Mouse (Mus musculus): ENCODE measurements around the gene Cep70. TPM values are rescaled to one million over a fixed set of nuclear protein-coding genes. Genes with fewer than 3 reads are reported as not detected.

Cep70 gene
- polyA plus RNA-seq, 1 experiment from 2014 or later: 46.8 TPM

- no peaks in the 10 kb centered on the region for H3K27me3 ChIP-seq (replicated peaks; ENCODE audit: low read depth, poor library complexity, severe bottlenecking)
- peak overlapping the region; percentile 94 for H3K27ac ChIP-seq (replicated peaks)
- no peak for DNase-seq (ENCODE audit: low spot score)
- H3K36me3 ChIP-seq (replicated peaks): peaks cover 13% of the 10 kb centered on the region
- H3K4me1 ChIP-seq: peaks cover 10% of the 10 kb centered on the region
- H3K9me3 ChIP-seq: no peaks in the 10 kb centered on the region
- WGBS: 9% methylated on average over 17 of the region's 17 CpGs
- peak overlapping the region; percentile 92 for H3K4me3 ChIP-seq
Measured at GRCm38 (mm10) chr9:99242533-99243189, 506 bp upstream of the Cep70 start.

GRCm38 (mm10) chr9:99243895-99244293 is 727 bp downstream of the Cep70 start:
- Histone ChIP-seq H3K4me3 (peak overlapping the region; percentile 92), H3K4me1 (peaks cover 12% of the 10 kb centered on the region), H3K9me3 (no peaks in the 10 kb centered on the region), H3K27me3 (replicated peaks; ENCODE audit: low read depth, poor library complexity, severe bottlenecking) (no peaks in the 10 kb centered on the region), H3K36me3 (replicated peaks) (peaks cover 24% of the 10 kb centered on the region), H3K27ac (replicated peaks) (peak overlapping the region; percentile 94)
- DNase-seq (ENCODE audit: low spot score): no peak
- WGBS: 2% methylated on average over 10 of the region's 10 CpGs

- DNase-seq (ENCODE audit: low spot score): no peak
- peaks cover 34% of the 10 kb centered on the region for H3K36me3 ChIP-seq (replicated peaks)
- WGBS: 57% methylated on average over 8 of the region's 8 CpGs
- no peaks in the 10 kb centered on the region for H3K9me3 ChIP-seq
- no peak overlapping the region for H3K27ac ChIP-seq (replicated peaks)
- no peak overlapping the region for H3K4me3 ChIP-seq
- peaks cover 7% of the 10 kb centered on the region for H3K4me1 ChIP-seq
- H3K27me3 ChIP-seq (replicated peaks; ENCODE audit: low read depth, poor library complexity, severe bottlenecking): no peaks in the 10 kb centered on the region
Measured at GRCm38 (mm10) chr9:99248304-99248703, 5.1 kb downstream of the Cep70 start.

DNA sequence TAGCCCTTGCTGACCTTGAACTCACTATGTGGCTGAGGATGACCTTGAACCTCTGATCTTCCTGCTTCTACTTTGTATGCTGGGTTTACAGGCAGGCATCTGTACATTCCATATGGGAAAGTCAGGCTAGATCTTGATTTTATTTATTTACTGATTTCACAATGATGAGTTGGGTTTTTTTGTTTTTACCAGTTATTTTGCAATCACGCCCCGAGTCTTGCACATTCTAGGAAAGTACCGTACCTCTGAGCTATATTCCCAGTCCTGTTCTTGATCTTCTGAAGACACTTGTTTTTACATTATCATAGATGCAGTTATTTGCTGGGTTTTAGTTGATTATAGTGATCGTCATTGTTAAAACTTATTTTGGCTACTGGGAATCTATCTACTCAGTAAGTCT is 5.7 kb downstream of the Cep70 start:
- Histone ChIP-seq H3K27me3 (replicated peaks; ENCODE audit: low read depth, poor library complexity, severe bottlenecking) (no peaks in the 10 kb centered on the region), H3K4me3 (no peak overlapping the region), H3K27ac (replicated peaks) (no peak overlapping the region), H3K9me3 (no peaks in the 10 kb centered on the region), H3K4me1 (peaks cover 6% of the 10 kb centered on the region), H3K36me3 (replicated peaks) (peaks cover 37% of the 10 kb centered on the region)
- 97% methylated on average over 4 of the region's 4 CpGs for WGBS
- DNase-seq (ENCODE audit: low spot score): no peak

- peaks cover 62% of the 10 kb centered on the region for H3K36me3 ChIP-seq (replicated peaks)
- H3K9me3 ChIP-seq: no peaks in the 10 kb centered on the region
- no peaks in the 10 kb centered on the region for H3K27me3 ChIP-seq (replicated peaks; ENCODE audit: low read depth, poor library complexity, severe bottlenecking)
- 88% methylated on average over 10 of the region's 10 CpGs for WGBS
- no peak overlapping the region for H3K27ac ChIP-seq (replicated peaks)
- H3K4me1 ChIP-seq: no peaks in the 10 kb centered on the region
- DNase-seq (ENCODE audit: low spot score): no peak
- H3K4me3 ChIP-seq: no peak overlapping the region
Measured at GRCm38 (mm10) chr9:99253861-99254260, 10.7 kb downstream of the Cep70 start.

DNA sequence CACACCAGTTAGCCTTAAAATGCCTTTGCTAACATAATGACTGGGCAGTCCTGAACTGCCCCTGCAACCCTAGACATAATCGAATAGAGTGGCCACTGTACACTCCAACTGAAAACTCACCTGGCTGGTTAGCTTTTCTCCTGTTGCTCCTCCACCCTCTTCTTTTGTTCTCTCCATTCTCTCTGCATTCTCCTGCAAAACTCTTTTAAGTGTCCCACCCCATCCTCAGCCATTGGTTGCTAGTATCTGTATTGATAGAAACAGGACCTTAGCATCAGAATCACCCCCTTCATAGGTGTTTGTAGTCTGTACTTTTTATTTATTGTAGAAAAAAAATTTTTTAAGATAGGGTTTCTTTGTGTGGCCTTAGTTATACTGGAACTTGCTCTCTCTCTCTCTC is 13.0 kb downstream of the Cep70 start:
- 93% methylated on average over 1 of the region's 1 CpGs for WGBS
- H3K27me3 ChIP-seq (replicated peaks; ENCODE audit: low read depth, poor library complexity, severe bottlenecking): no peaks in the 10 kb centered on the region

DNA sequence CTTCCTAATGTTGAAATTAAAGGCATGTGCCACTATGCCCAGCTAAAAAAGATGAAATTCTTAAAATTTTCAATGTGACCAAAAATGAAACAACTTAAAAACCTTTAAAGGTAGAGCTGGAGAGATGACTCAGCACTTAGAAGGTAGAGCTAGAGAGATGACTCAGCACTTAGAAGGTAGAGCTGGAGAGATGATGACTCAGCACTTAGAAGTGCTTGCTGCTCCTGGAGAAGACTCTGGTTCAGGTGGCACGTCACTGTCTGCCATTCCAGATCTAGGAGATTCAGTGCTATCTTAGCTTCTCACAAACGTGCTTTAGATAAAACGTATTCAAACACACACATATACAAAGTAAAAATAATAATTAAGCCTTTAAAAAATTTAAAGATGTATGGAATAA is 13.7 kb downstream of the Cep70 start:
- no peak overlapping the region for H3K27ac ChIP-seq (replicated peaks)
- 94% methylated on average over 3 of the region's 3 CpGs for WGBS
- peaks cover 68% of the 10 kb centered on the region for H3K36me3 ChIP-seq (replicated peaks)
- DNase-seq (ENCODE audit: low spot score): no peak
- no peaks in the 10 kb centered on the region for H3K27me3 ChIP-seq (replicated peaks; ENCODE audit: low read depth, poor library complexity, severe bottlenecking)
- H3K4me3 ChIP-seq: no peak overlapping the region
- H3K4me1 ChIP-seq: no peaks in the 10 kb centered on the region
- no peaks in the 10 kb centered on the region for H3K9me3 ChIP-seq

More for the DNA sequence above, 13.0 kb downstream of the Cep70 start:
- Histone ChIP-seq H3K4me1 (no peaks in the 10 kb centered on the region), H3K4me3 (no peak overlapping the region), H3K9me3 (no peaks in the 10 kb centered on the region), H3K36me3 (replicated peaks) (peaks cover 66% of the 10 kb centered on the region), H3K27ac (replicated peaks) (no peak overlapping the region)
- no peak for DNase-seq (ENCODE audit: low spot score)

DNA sequence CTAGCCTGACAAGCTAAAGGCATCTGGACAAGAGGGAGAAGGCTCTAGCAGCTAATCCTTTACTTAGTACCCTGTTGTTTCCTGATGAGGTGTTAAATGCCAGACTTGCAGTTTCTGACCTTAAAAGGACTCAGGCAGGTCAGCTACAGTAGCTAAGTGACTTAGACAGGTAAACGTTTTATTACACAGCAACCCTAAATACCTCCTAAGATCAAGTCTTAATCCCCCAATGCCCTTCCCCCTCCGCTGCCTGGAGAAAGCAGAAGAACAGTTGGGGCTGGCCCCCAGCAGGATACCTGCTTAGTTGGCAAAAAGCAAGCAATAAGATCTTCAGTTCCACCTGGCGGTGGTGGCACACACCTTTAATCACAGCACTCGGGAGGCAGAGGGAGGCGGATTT is 15.7 kb downstream of the Cep70 start:
- H3K36me3 ChIP-seq (replicated peaks): peaks cover 85% of the 10 kb centered on the region
- no peaks in the 10 kb centered on the region for H3K9me3 ChIP-seq
- no peaks in the 10 kb centered on the region for H3K27me3 ChIP-seq (replicated peaks; ENCODE audit: low read depth, poor library complexity, severe bottlenecking)
- no peak overlapping the region for H3K27ac ChIP-seq (replicated peaks)
- DNase-seq (ENCODE audit: low spot score): no peak
- H3K4me1 ChIP-seq: no peaks in the 10 kb centered on the region
- H3K4me3 ChIP-seq: no peak overlapping the region
- 72% methylated on average over 5 of the region's 5 CpGs for WGBS

- Histone ChIP-seq H3K4me1 (no peaks in the 10 kb centered on the region), H3K9me3 (no peaks in the 10 kb centered on the region), H3K36me3 (replicated peaks) (peaks cover 51% of the 10 kb centered on the region), H3K4me3 (no peak overlapping the region), H3K27me3 (replicated peaks; ENCODE audit: low read depth, poor library complexity, severe bottlenecking) (no peaks in the 10 kb centered on the region), H3K27ac (replicated peaks) (no peak overlapping the region)
- no peak for DNase-seq (ENCODE audit: low spot score)
- WGBS: 90% methylated on average over 5 of the region's 5 CpGs
Measured at GRCm38 (mm10) chr9:99304296-99304695, 61.1 kb downstream of the Cep70 start.

DNA sequence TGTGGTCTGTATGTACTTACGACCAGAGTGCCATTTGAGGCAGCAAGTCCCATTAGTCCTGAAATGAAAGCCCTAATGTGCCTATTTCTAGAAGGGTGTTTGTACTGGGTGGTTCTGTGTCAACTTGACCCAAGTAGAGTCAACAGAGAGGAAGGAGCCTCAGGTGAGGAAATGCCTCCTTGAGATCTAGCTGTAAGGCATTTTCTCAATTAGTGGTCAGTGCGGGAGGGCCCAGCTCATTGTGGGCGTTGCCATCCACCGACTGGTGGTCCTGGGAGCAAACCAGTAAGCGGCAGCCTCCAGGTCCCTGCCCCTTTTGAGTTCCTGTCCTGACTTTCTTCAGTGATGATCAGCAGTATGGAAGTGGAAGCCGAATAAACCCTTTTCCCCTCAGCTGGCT is 63.1 kb downstream of the Cep70 start:
- no peak for DNase-seq (ENCODE audit: low spot score)
- WGBS: 84% methylated on average over 6 of the region's 6 CpGs

DNA sequence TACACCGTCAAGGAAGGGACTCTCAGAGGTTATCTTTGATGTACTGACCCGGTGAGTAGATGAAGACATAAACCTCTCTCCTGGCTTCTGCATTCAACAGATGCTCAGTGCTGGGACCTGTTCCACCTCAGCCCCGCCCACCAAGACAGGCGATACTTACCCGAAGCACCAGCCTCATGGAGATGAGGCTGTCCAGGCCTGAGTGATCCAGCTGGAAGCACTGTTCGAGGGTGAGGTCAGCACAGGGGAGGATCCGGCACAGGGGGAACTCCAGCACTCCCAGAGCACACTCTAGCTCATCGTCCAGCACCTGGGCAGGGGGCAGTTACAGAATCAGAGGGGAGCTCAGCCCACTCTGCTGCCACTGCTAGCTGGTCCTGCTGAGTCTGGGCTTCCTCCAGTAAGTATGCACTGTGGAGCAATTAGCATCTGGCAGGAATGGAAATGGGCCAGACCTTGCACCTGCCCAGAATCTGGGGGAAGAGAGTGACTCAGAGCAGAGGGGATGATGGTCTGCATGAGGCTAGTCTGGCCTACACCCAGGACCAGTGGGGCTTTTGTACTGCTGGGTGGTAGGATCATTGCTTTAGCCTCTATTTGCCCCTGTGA is 76.3 kb downstream of the Cep70 start:
- no peak overlapping the region for H3K27ac ChIP-seq (replicated peaks)
- H3K36me3 ChIP-seq (replicated peaks): no peaks in the 10 kb centered on the region
- no peak for DNase-seq (ENCODE audit: low spot score)
- H3K4me3 ChIP-seq: no peak overlapping the region
- H3K4me1 ChIP-seq: no peaks in the 10 kb centered on the region; the same call in 1 of the 2 replicates
- H3K9me3 ChIP-seq: no peaks in the 10 kb centered on the region
- no peaks in the 10 kb centered on the region for H3K27me3 ChIP-seq (replicated peaks; ENCODE audit: low read depth, poor library complexity, severe bottlenecking)
- 66% methylated on average over 8 of the region's 8 CpGs for WGBS

More for the DNA sequence above, 63.1 kb downstream of the Cep70 start:
- no peaks in the 10 kb centered on the region for H3K27me3 ChIP-seq (replicated peaks; ENCODE audit: low read depth, poor library complexity, severe bottlenecking)
- no peaks in the 10 kb centered on the region for H3K4me1 ChIP-seq
- H3K27ac ChIP-seq (replicated peaks): no peak overlapping the region
- H3K9me3 ChIP-seq: no peaks in the 10 kb centered on the region
- no peak overlapping the region for H3K4me3 ChIP-seq
- peaks cover 55% of the 10 kb centered on the region for H3K36me3 ChIP-seq (replicated peaks)

DNA sequence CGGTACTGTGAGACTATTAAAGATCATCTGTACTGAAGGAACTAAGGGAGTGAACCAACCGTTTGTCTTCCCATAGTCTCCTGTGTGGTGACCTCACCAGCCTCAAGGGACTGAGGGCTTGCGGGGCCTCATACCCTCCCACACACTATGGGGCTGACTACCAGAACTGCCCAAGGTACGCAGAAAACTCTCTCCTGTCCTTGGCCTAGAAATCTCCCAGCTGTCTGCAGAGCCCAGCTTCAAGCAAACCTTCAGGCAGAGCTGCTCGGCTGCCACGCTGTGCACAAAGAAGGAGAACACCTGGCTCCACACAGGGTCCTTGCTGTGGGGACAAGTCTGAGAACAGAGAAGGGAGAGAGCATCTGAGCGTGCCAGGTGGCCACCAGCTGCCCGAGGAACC is 76.8 kb downstream of the Cep70 start:
- DNase-seq (ENCODE audit: low spot score): no peak
- no peaks in the 10 kb centered on the region for H3K36me3 ChIP-seq (replicated peaks)
- WGBS: 83% methylated on average over 8 of the region's 8 CpGs
- H3K9me3 ChIP-seq: no peaks in the 10 kb centered on the region
- no peaks in the 10 kb centered on the region; the same call in 1 of the 2 replicates for H3K4me1 ChIP-seq
- 0 out of 2 replicates have a peak overlapping the region, but pooled peaks have one; percentile 10 for H3K27ac ChIP-seq (replicated peaks)
- H3K27me3 ChIP-seq (replicated peaks; ENCODE audit: low read depth, poor library complexity, severe bottlenecking): no peaks in the 10 kb centered on the region
- no peak overlapping the region for H3K4me3 ChIP-seq

- H3K9me3 ChIP-seq: no peaks in the 10 kb centered on the region
- H3K4me1 ChIP-seq: no peaks in the 10 kb centered on the region; the same call in 1 of the 2 replicates
- 93% methylated on average over 7 of the region's 7 CpGs for whole genome bisulfite sequencing
- no peak for DNase-seq (ENCODE audit: low spot score)
- H3K4me3 ChIP-seq: no peak overlapping the region
- H3K36me3 ChIP-seq (replicated peaks): no peaks in the 10 kb centered on the region
- H3K27me3 ChIP-seq (replicated peaks; ENCODE audit: low read depth, poor library complexity, severe bottlenecking): no peaks in the 10 kb centered on the region
- H3K27ac ChIP-seq (replicated peaks): no peak overlapping the region
Measured at GRCm38 (mm10) chr9:99325208-99325929, 82.2 kb downstream of the Cep70 start.

Measured in embryonic facial prominence, embryonic 10.5 days (tissue).